Mouse (Mus musculus) C2C12 (cell line): ENCODE measurements around the gene Entpd1. TPM values are rescaled to one million over a fixed set of nuclear protein-coding genes. Genes with fewer than 3 reads are reported as not detected.

ENCODE experiments used
- H3K27me3 ChIP-seq: one replicate; pipeline ENCODE4 v1.6.1; 2011; ENCODE audit not compliant: control insufficient read depth, insufficient read depth, insufficient read length
- H3K36me3 ChIP-seq: one replicate; pipeline ENCODE4 v1.6.1; 2011; ENCODE audit not compliant: control insufficient read depth, insufficient read depth
- H3K4me3 ChIP-seq: one replicate; pipeline ENCODE4 v1.5.1; 2011; ENCODE audit warnings: mild to moderate bottlenecking, control low read depth; ENCODE audit not compliant: poor library complexity, insufficient read depth, severe bottlenecking
- H3K79me2 ChIP-seq: one replicate; pipeline ENCODE4 v1.6.1; 2011; ENCODE audit not compliant: control insufficient read depth, insufficient read depth
- H3K79me3 ChIP-seq: one replicate; pipeline ENCODE4 v1.6.1; 2011; ENCODE audit warnings: low read depth, control low read depth
- H3ac ChIP-seq: one replicate; pipeline ENCODE3; 2011; ENCODE audit warnings: low read depth; ENCODE audit not compliant: control insufficient read depth, insufficient read length
- CEBPB ChIP-seq: IDR thresholded peaks from one replicate; pipeline ENCODE4 v1.6.1; 2011; ENCODE audit warnings: low read depth, mild to moderate bottlenecking, control low read depth, moderate library complexity
- CTCF ChIP-seq: IDR thresholded peaks from one replicate; pipeline ENCODE4 v1.5.1; 2011; ENCODE audit not compliant: control insufficient read depth, insufficient read depth, insufficient read length
- FOSL1 ChIP-seq: IDR thresholded peaks from one replicate; pipeline ENCODE4 v1.8.0; 2011; ENCODE audit warnings: mild to moderate bottlenecking, low read length; ENCODE audit not compliant: poor library complexity, insufficient read depth, severe bottlenecking
- MAX ChIP-seq: IDR thresholded peaks from one replicate; pipeline ENCODE4 v1.6.1; 2011; ENCODE audit warnings: mild to moderate bottlenecking, control low read depth
- MYOD1 ChIP-seq: IDR thresholded peaks from one replicate; pipeline ENCODE4 v1.6.1; 2011; ENCODE audit warnings: low read depth; ENCODE audit not compliant: control insufficient read depth, insufficient read length
- MYOG ChIP-seq: IDR thresholded peaks from one replicate; pipeline ENCODE4 v1.6.1; 2011; ENCODE audit not compliant: control insufficient read depth, insufficient read length; ENCODE audit errors: extremely low read depth
- USF1 ChIP-seq: IDR thresholded peaks from one replicate; pipeline ENCODE4 v1.6.1; 2011; ENCODE audit warnings: low read depth, mild to moderate bottlenecking, control low read depth, moderate library complexity
- polyA plus RNA-seq: library from polyadenylated mRNA; unstranded; fragments of >200 nt; fragmentation: generic; extraction: Trizol; gene quantifications from one replicate; pipeline ENCODE4 v1.2.1, GENCODE M21; 2012; ENCODE audit warnings: missing spikeins

Entpd1 gene
- polyA plus RNA-seq, 1 experiment, result not detected

DNA sequence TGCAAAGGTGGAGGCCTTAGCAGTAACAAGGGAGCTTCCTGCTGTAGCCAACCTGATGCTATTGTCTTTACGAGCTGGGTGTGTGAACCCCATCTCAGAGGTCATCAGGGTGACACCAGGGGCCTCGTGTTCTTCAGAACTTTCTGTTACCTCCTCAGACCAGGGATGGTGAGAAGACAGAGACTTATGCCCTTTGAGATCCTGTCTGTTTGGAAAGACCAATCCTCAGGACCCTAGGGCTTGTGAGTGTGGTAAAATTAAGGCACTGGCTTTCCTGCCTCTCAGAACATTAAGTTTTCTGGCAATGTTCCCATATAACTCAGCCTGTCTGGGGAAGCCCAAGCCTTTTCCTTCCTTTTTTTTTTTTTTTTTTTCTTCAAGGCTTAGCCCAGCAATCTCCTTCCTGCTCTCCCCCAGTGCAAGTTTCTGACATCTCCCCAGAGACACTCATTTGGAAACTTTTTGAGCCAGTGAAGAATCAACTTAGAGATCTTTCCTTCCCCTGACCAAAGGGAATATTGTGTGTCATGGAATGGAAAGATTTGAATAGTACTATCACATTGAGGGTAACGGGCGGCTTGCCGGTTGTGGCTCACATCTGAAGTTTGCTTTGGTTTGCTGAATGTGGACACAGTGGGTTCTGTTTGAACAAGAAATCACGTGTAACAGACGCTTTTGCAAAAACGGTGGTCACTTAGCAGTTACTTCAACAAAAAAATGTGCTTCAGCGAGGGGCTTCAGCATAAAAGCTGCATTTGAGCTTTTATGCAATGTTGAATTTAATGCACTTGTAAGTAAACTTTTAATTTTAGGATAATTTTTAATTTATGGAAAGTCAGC is 35.4 kb downstream of the Entpd1 start:
- H3K79me2 ChIP-seq, result no peaks in the 10 kb centered on the region

GRCm38 (mm10) chr19:40650090-40650489 is 37.9 kb downstream of the Entpd1 start:
- Histone ChIP-seq H3K79me2 (no peaks in the 10 kb centered on the region), H3ac (no peak overlapping the region), H3K79me3 (no peaks in the 10 kb centered on the region), H3K4me3 (no peak overlapping the region), H3K36me3 (no peaks in the 10 kb centered on the region), H3K27me3 (no peaks in the 10 kb centered on the region)
- TF ChIP-seq FOSL1, result no peak
- no peak for TF ChIP-seq MYOD1
- TF ChIP-seq MYOG, result no peak
- no peak for TF ChIP-seq USF1
- no peak for TF ChIP-seq MAX
- no peak for TF ChIP-seq CTCF

More for the DNA sequence above, 35.4 kb downstream of the Entpd1 start:
- Histone ChIP-seq H3K36me3 (no peaks in the 10 kb centered on the region), H3K27me3 (no peaks in the 10 kb centered on the region), H3ac (no peak overlapping the region), H3K79me3 (no peaks in the 10 kb centered on the region), H3K4me3 (no peak overlapping the region)
- no peak for TF ChIP-seq CTCF
- no peak for TF ChIP-seq MYOD1
- TF ChIP-seq CEBPB, result no peak
- no peak for TF ChIP-seq USF1
- TF ChIP-seq MAX, result no peak
- TF ChIP-seq MYOG, result no peak
- no peak for TF ChIP-seq FOSL1

GRCm38 (mm10) chr19:40656207-40656606 is 44.0 kb downstream of the Entpd1 start:
- Histone ChIP-seq H3ac (no peak overlapping the region), H3K36me3 (no peaks in the 10 kb centered on the region), H3K4me3 (no peak overlapping the region), H3K27me3 (no peaks in the 10 kb centered on the region), H3K79me3 (no peaks in the 10 kb centered on the region), H3K79me2 (no peaks in the 10 kb centered on the region)
- TF ChIP-seq MAX (no peak), MYOD1 (no peak), CTCF (no peak), FOSL1 (no peak), MYOG (no peak), CEBPB (no peak), USF1 (no peak)

DNA sequence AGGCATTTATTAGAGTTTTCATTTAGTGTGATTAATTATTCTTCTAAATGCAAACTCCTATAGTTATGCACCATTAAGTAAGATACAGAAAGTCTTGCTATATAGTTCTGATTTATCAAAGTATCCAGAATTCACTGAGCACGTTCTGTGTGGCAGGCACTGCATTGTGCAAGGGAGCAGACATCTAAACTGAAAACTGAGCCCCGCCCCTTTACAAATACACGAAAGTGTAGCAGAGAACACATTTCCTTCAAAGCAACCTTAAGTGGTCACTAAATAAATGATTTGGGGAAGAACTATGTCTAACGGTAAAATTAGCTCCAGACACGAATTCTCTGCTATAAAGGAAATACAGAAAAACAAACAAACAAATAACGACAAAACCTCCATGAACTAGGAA is 46.1 kb downstream of the Entpd1 start:
- no peaks in the 10 kb centered on the region for H3K79me3 ChIP-seq
- H3K4me3 ChIP-seq, result no peak overlapping the region
- no peaks in the 10 kb centered on the region for H3K79me2 ChIP-seq
- H3K27me3 ChIP-seq, result no peaks in the 10 kb centered on the region
- TF ChIP-seq CEBPB, result no peak
- no peak for TF ChIP-seq MYOD1
- no peak overlapping the region for H3ac ChIP-seq
- H3K36me3 ChIP-seq, result no peaks in the 10 kb centered on the region

- Histone ChIP-seq H3K4me3 (no peak overlapping the region), H3ac (no peak overlapping the region), H3K79me3 (no peaks in the 10 kb centered on the region), H3K36me3 (no peaks in the 10 kb centered on the region), H3K27me3 (no peaks in the 10 kb centered on the region), H3K79me2 (no peaks in the 10 kb centered on the region)
- TF ChIP-seq MAX (no peak), MYOD1 (peak; percentile 47), FOSL1 (no peak)
Measured at GRCm38 (mm10) chr19:40658935-40659334, 46.8 kb downstream of the Entpd1 start.

DNA sequence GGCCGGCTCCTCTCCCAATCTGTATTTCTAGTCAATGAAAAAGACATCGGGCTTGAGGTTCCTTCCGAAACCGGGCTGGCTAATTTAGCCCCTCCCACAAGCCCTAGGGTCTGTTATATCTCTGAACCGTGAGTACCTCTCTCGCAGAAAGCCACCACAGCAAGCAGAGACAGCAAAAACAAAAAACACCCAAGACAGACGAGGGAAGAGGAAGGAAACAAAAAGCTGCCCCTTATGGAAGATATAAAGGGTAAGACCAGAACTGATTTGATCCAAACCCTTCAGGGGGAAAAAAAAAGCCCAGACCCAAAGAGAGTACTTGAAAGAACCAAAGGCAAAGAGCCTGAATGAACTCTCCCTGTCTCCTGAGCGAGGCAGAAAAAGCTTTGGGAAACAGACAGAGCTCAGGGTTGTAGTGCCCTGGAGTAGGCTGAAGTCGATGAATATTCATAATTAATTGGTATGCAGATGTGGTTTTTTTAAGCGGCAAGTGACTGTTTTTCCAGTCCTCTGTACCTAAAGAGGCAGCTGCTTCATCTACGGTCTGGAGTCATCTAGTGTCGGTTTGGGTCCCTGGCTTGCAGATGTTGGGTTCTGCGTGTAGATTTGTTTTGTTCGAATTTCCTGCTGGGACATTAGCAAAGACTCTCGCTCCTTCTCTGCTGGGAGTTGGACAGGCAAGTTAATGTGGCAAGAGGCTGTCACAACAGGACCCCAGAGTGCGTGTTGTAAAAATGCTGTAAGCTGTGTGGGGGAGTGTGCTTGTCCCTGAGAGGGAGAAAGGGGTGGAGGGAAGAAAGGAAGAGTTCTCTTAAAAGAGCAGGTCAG is 47.7 kb downstream of the Entpd1 start:
- Histone ChIP-seq H3K4me3 (no peak overlapping the region), H3K79me2 (no peaks in the 10 kb centered on the region), H3ac (no peak overlapping the region), H3K79me3 (no peaks in the 10 kb centered on the region), H3K36me3 (no peaks in the 10 kb centered on the region), H3K27me3 (no peaks in the 10 kb centered on the region)
- TF ChIP-seq CEBPB (no peak), FOSL1 (no peak), MAX (no peak), MYOD1 (no peak), MYOG (no peak), CTCF (no peak), USF1 (no peak)
